Mouse (Mus musculus) kidney, postnatal 25 days (tissue): ENCODE results near the gene Epb42.
"Not testable (repeated sequence)": the region's sequence is repeated elsewhere in the genome, so short reads cannot be mapped to it uniquely, and the experiment has no call there.

Experiments
- DNase-seq, 2 experiments: peaks; one replicate each; pipeline ENCODE4 v3.0.0; 2021; ENCODE audit warnings: mixed read lengths in 2 of 2

Gene Epb42

GRCm38 (mm10) chr2:121006986-121007385, 29.9 kb downstream of the Epb42 start:
- DNase-seq = peak in 1 of 2 experiments; percentile 25

GRCm38 (mm10) chr2:121004018-121004811, 32.7 kb downstream of the Epb42 start:
- no peak for DNase-seq

GRCm38 (mm10) chr2:121003586-121003985, 33.3 kb downstream of the Epb42 start:
- DNase-seq = no peak

- DNase-seq = no peak
Observed at GRCm38 (mm10) chr2:120998863-120999262, 38.0 kb downstream of the Epb42 start.

- DNase-seq = not testable (repeated sequence)
Observed at GRCm38 (mm10) chr2:120996607-120997006, 40.3 kb downstream of the Epb42 start.

GRCm38 (mm10) chr2:120991196-120991595, 45.7 kb downstream of the Epb42 start:
- no peak for DNase-seq

- DNase-seq = no peak
Observed at GRCm38 (mm10) chr2:120985241-120985640, 51.6 kb downstream of the Epb42 start.

- no peak for DNase-seq
Observed at GRCm38 (mm10) chr2:120983611-120984010, 53.3 kb downstream of the Epb42 start.

GRCm38 (mm10) chr2:120980861-120981260, 56.0 kb downstream of the Epb42 start:
- DNase-seq = no peak

GRCm38 (mm10) chr2:120979819-120980218, 57.1 kb downstream of the Epb42 start:
- no peak for DNase-seq

GRCm38 (mm10) chr2:120978693-120979037, 58.2 kb downstream of the Epb42 start:
- DNase-seq = no peak

- DNase-seq = no peak
Observed at GRCm38 (mm10) chr2:120977926-120978692, 58.8 kb downstream of the Epb42 start.

- DNase-seq = peak; percentile 67 to 84
Observed at GRCm38 (mm10) chr2:120976990-120977925, 59.6 kb downstream of the Epb42 start, which contains the start of gene Tmem62. Gene Tmem62, plus strand, starts transcription at chr2:120977017.

GRCm38 (mm10) chr2:120976308-120976707, 60.6 kb downstream of the Epb42 start:
- no peak for DNase-seq

GRCm38 (mm10) chr2:120972964-120973363, 63.9 kb downstream of the Epb42 start:
- peak; percentile 6 to 42 for DNase-seq

- not testable (repeated sequence) for DNase-seq
Observed at GRCm38 (mm10) chr2:120972257-120972656, 64.6 kb downstream of the Epb42 start.

GRCm38 (mm10) chr2:120971766-120972165, 65.1 kb downstream of the Epb42 start:
- DNase-seq = no peak

- peak; percentile 85 to 94 for DNase-seq
Observed at GRCm38 (mm10) chr2:120970559-120971080, 66.3 kb downstream of the Epb42 start, which contains the start of gene Ubr1. Gene Ubr1, minus strand, starts transcription at chr2:120970715.

GRCm38 (mm10) chr2:120970045-120970539, 66.8 kb downstream of the Epb42 start:
- DNase-seq = peak in 1 of 2 experiments; percentile 1
